Mouse (Mus musculus) forebrain, embryonic 13.5 days (tissue): ENCODE measurements at regions not wholly inside any gene's neighbourhood (a gene's known extent, or its start where the extent isn't known, plus 50 kb on each side); places are given as distances from the start of the nearest gene placed in this dataset.

ENCODE experiments used
- ATAC-seq: fragments of 200-750 bp; cut with Nextera tagmentation; 2 replicates; pipeline ENCODE4 v1.8.0; 2017
- H3K27ac ChIP-seq: fragments of 300-500 bp; sonication (generic); 2 replicates; pipeline ENCODE4 v1.5.1; 2015; ENCODE audit warnings: inconsistent platforms, mild to moderate bottlenecking, moderate library complexity
- H3K27me3 ChIP-seq: fragments of 300-500 bp; sonication (generic); 2 replicates; pipeline ENCODE4 v1.6.1; 2015; ENCODE audit warnings: mild to moderate bottlenecking, inconsistent platforms
- H3K36me3 ChIP-seq: fragments of 300-500 bp; sonication (generic); 2 replicates; pipeline ENCODE4 v1.6.1; 2015; ENCODE audit warnings: mild to moderate bottlenecking, inconsistent platforms; ENCODE audit not compliant: poor library complexity, severe bottlenecking
- H3K4me1 ChIP-seq: fragments of 300-500 bp; sonication (generic); 2 replicates; pipeline ENCODE4 v1.6.1; 2015; ENCODE audit warnings: inconsistent platforms
- H3K4me2 ChIP-seq: fragments of 300-500 bp; sonication (generic); 2 replicates; pipeline ENCODE4 v1.6.1; 2015; ENCODE audit warnings: inconsistent platforms, mild to moderate bottlenecking, moderate library complexity
- H3K4me3 ChIP-seq: fragments of 300-500 bp; sonication (generic); 2 replicates; pipeline ENCODE4 v1.5.1; 2015; ENCODE audit warnings: mild to moderate bottlenecking, inconsistent platforms
- H3K9ac ChIP-seq: fragments of 300-500 bp; sonication (generic); 2 replicates; pipeline ENCODE4 v1.6.1; 2015; ENCODE audit warnings: mild to moderate bottlenecking, inconsistent platforms
- H3K9me3 ChIP-seq: fragments of 300-500 bp; sonication (generic); replicated peaks from 2 replicates; pipeline ENCODE4 v1.6.1; 2016; ENCODE audit warnings: inconsistent platforms
- WGBS: fragments of 180-500 bp; shearing (Covaris S2); methylation state at CpG from one replicate; pipeline ENCODE4 v1.1.7; 2015; 5-methylcytosine and 5-hydroxymethylcytosine counted together

DNA sequence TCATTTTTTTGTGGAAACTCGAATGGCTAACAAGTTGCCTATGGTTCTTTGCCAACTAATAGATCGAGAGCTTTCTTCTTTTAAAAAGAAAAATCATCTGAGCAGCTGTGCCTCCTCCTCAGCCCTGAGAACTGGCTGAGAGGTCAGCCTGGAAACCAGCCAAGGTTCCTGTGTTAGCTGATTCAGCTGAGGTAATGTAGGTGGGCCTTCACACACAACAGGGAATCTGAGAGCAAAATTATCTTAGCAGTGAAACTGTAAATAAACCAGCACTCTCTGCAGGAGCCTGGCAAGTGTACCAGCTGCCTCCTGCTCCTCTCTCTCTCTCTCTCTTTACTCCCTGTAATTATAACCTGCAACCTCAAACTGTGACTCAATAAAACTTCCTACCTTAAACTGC is 364.4 kb upstream of the Khdrbs2 start:
- Histone ChIP-seq H3K9me3 (no peaks in the 10 kb centered on the region), H3K36me3 (no peaks in the 10 kb centered on the region), H3K9ac (no peak overlapping the region), H3K27ac (no peak overlapping the region), H3K27me3 (no peaks in the 10 kb centered on the region), H3K4me1 (no peaks in the 10 kb centered on the region), H3K4me3 (no peak overlapping the region), H3K4me2 (no peak overlapping the region)
- ATAC-seq: peak; percentile 38; the same call in 1 of the 2 replicates
- WGBS: 33% methylated on average over 2 of the region's 2 CpGs
